Mouse (Mus musculus): Measurements from ENCODE around the gene Olfr378. TPM values are rescaled to one million over a fixed set of nuclear protein-coding genes. Genes with fewer than 3 reads are reported as not detected.

The Olfr378 gene
- polyA plus RNA-seq (2016; fragmentation: Nextera tagmentation; extraction: Ambion mirVana), result not detected in 2 replicates

DNA sequence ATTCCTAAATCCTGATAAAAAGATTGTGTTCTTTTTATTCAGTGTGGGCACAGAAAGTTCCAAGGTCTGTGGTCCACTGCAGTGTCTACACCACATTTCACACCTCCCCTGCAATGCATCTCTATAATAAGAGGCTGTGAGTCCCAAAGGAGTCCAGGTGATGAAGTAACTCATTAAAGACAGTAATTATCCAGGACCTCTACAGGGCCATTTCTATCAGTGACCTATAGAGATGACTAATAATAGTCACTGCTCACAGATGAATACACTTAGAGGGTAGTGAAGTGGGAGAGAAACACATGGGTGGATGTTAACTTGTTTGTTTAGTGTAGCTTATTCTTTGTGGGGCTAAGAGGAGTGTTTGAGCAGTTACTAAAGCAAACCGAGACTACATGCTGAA, at the start of gene Olfr378:
TSS of gene Olfr378 (minus strand) at position 101 of the 400 bp plus-strand sequence.
- H3K9me3 ChIP-seq, result no peaks in the 10 kb centered on the region; the same call in 1 of the 2 replicates
- H3K36me3 ChIP-seq, result no peaks in the 10 kb centered on the region
- no peak for ATAC-seq (ENCODE audit: insufficient number of reproducible peaks, insufficient read depth, low FRiP score, low TSS enrichment)
- no peak within 1 kb of the TSS for H3K4me3 ChIP-seq
- H3K4me1 ChIP-seq, result no peaks in the 10 kb centered on the region
- H3K4me2 ChIP-seq (replicated peaks), result no peak within 1 kb of the TSS
- WGBS, result 88% methylated on average over 1 of the region's 1 CpGs
- no peak within 1 kb of the TSS for H3K9ac ChIP-seq
- no peak within 1 kb of the TSS for H3K27ac ChIP-seq
- no peaks in the 10 kb centered on the region for H3K27me3 ChIP-seq

DNA sequence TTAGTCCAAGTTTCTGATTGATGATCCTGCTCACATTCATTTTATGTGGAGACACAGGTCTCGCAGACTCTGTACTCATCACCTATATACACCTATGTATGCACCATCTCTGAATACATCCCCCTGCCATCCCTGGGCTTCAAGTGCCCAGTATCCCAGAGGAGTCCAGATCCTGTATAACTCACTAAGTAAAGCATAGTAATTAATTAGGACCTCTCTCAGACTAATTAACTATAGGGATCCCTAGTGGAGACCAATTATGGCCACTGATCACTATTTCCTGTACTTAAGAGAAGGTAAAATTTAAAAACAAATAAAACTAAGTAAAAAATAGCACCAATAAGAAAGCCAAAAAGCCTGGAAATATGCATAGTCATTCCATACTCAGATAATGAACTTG, 29.1 kb upstream of the Olfr378 start, which contains the start of gene Olfr380:
TSS of gene Olfr380 (minus strand) at position 101 of the 400 bp plus-strand sequence.
- no peak for ATAC-seq (ENCODE audit: insufficient number of reproducible peaks, insufficient read depth, low FRiP score, low TSS enrichment)
- 94% methylated on average over 1 of the region's 1 CpGs for WGBS
- H3K36me3 ChIP-seq, result no peaks in the 10 kb centered on the region
- H3K9ac ChIP-seq, result no peak within 1 kb of the TSS
- no peak within 1 kb of the TSS for H3K4me2 ChIP-seq (replicated peaks)
- no peaks in the 10 kb centered on the region for H3K4me1 ChIP-seq
- no peaks in the 10 kb centered on the region for H3K27me3 ChIP-seq
- H3K27ac ChIP-seq, result no peak within 1 kb of the TSS
- H3K4me3 ChIP-seq, result no peak within 1 kb of the TSS
- 0 out of 2 replicates have a peak, but pooled peaks cover under 1% of the 10 kb centered on the region for H3K9me3 ChIP-seq

DNA sequence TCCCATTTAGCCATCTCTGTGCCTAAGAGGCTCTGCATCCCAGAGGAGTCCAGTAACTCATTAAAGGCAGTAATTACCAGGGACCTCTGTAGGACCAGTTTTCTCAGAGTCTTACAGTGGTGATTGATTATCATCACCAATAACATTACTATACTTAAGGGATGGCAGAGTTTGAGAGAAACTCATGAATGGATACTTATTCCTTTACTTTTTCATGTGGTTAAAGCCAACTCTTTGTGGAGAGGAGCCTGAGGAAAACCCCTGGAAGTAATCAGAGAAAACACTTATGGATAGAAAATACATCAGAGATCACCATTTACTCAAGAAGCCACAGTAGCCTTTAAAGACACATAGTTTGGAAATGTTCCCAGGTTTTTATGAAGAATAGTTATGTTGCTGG, 28.8 kb downstream of the Olfr378 start, which contains the start of gene Olfr1:
TSS of gene Olfr1 (minus strand) at position 101 of the 400 bp plus-strand sequence.
- H3K36me3 ChIP-seq, result no peaks in the 10 kb centered on the region
- H3K9me3 ChIP-seq, result no peaks in the 10 kb centered on the region
- H3K9ac ChIP-seq, result no peak within 1 kb of the TSS
- ATAC-seq (ENCODE audit: insufficient number of reproducible peaks, insufficient read depth, low FRiP score, low TSS enrichment), result no peak
- H3K27ac ChIP-seq, result no peak within 1 kb of the TSS
- H3K27me3 ChIP-seq, result no peaks in the 10 kb centered on the region
- no peaks in the 10 kb centered on the region for H3K4me1 ChIP-seq
- H3K4me2 ChIP-seq (replicated peaks), result no peak within 1 kb of the TSS
- no peak within 1 kb of the TSS for H3K4me3 ChIP-seq

DNA sequence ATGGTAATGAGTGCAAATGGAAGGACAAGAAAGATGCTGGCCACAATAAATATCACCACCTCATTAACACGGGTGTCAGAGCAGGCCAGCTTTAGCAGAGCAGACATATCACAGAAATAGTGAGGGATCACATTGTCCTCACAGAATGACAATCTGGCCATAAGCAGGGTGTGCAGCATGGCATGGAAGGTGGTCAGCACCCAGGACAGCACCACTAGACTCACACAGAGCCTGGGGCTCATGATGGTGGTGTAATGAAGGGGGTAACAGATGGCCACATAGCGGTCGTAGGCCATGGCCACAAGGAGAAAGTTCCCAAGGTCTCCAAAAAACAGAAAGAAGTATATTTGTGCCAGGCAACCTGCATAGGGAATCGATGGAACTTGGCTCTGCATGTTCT, 32.9 kb downstream of the Olfr378 start:
- Histone ChIP-seq H3K9ac (no peak overlapping the region), H3K4me1 (no peaks in the 10 kb centered on the region), H3K27me3 (no peaks in the 10 kb centered on the region), H3K4me2 (replicated peaks) (no peak overlapping the region), H3K4me3 (no peak overlapping the region), H3K9me3 (no peaks in the 10 kb centered on the region), H3K36me3 (no peaks in the 10 kb centered on the region), H3K27ac (no peak overlapping the region)
- ATAC-seq (ENCODE audit: insufficient number of reproducible peaks, insufficient read depth, low FRiP score, low TSS enrichment), result no peak
- 72% methylated on average over 4 of the region's 4 CpGs for WGBS

Other genes with a start within 250 kb of the Olfr378 start
- 24.5 and 26.5 TPM in 2 replicates for gene Ctns, start 229.4 kb downstream of the Olfr378 start, polyA plus RNA-seq (2016; fragmentation: Nextera tagmentation; extraction: Ambion mirVana)
- gene Shpk, start 229.0 kb downstream of the Olfr378 start, polyA plus RNA-seq (2016; fragmentation: Nextera tagmentation; extraction: Ambion mirVana), result 2.0 and 2.1 TPM in 2 replicates
- gene Trpv1, start 194.2 kb downstream of the Olfr378 start, polyA plus RNA-seq (2016; fragmentation: Nextera tagmentation; extraction: Ambion mirVana), result 0.19 and 0.27 TPM in 2 replicates
- 0.08 and 0.12 TPM in 2 replicates for gene Trpv3, start 161.1 kb downstream of the Olfr378 start, polyA plus RNA-seq (2016; fragmentation: Nextera tagmentation; extraction: Ambion mirVana)
- 0.37 and 0.60 TPM in 2 replicates for gene Aspa, start 98.9 kb downstream of the Olfr378 start, polyA plus RNA-seq (2016; fragmentation: Nextera tagmentation; extraction: Ambion mirVana)
- gene Gm49340, start 98.7 kb downstream of the Olfr378 start, polyA plus RNA-seq (2016; fragmentation: Nextera tagmentation; extraction: Ambion mirVana), result not detected in 2 replicates
- not detected in 2 replicates for gene Spata22, start 98.7 kb downstream of the Olfr378 start, polyA plus RNA-seq (2016; fragmentation: Nextera tagmentation; extraction: Ambion mirVana)
- gene Olfr20, start 77.7 kb downstream of the Olfr378 start, polyA plus RNA-seq (2016; fragmentation: Nextera tagmentation; extraction: Ambion mirVana), result not detected in 2 replicates
- not detected in 2 replicates for gene Olfr376, start 57.2 kb downstream of the Olfr378 start, polyA plus RNA-seq (2016; fragmentation: Nextera tagmentation; extraction: Ambion mirVana)
- gene Olfr1, start 28.9 kb downstream of the Olfr378 start, polyA plus RNA-seq (2016; fragmentation: Nextera tagmentation; extraction: Ambion mirVana), result not detected in 2 replicates
- not detected in 2 replicates for gene Olfr380, start 29.0 kb upstream of the Olfr378 start, polyA plus RNA-seq (2016; fragmentation: Nextera tagmentation; extraction: Ambion mirVana)
- gene Olfr381, start 63.1 kb upstream of the Olfr378 start, polyA plus RNA-seq (2016; fragmentation: Nextera tagmentation; extraction: Ambion mirVana), result not detected in 2 replicates
- not detected in 2 replicates for gene Olfr382, start 88.7 kb upstream of the Olfr378 start, polyA plus RNA-seq (2016; fragmentation: Nextera tagmentation; extraction: Ambion mirVana)
- not detected in 2 replicates for gene Olfr385, start 164.5 kb upstream of the Olfr378 start, polyA plus RNA-seq (2016; fragmentation: Nextera tagmentation; extraction: Ambion mirVana)
- not detected in 2 replicates for gene Olfr384, start 170.1 kb upstream of the Olfr378 start, polyA plus RNA-seq (2016; fragmentation: Nextera tagmentation; extraction: Ambion mirVana)